Mouse (Mus musculus): ENCODE data around the gene Dock3. TPM values are rescaled to one million over a fixed set of nuclear protein-coding genes. Genes with fewer than 3 reads are reported as not detected.

Dock3 gene
- polyA plus RNA-seq, 1 experiment from 2014 or later, result 0.56 TPM

- 66% methylated on average over 4 of the region's 4 CpGs for WGBS (ENCODE audit: insufficient replicate concordance)
- H3K9ac ChIP-seq (ENCODE audit: low read depth, low read length), result no peak overlapping the region
- no peak overlapping the region for H3K27ac ChIP-seq (ENCODE audit: low read depth, low read length)
- H3K4me3 ChIP-seq (ENCODE audit: low read depth, low read length), result no peak overlapping the region
- no peak for ATAC-seq (replicated peaks; ENCODE audit: insufficient number of reproducible peaks, low FRiP score, low TSS enrichment)
- H3K9me3 ChIP-seq (replicated peaks; ENCODE audit: control insufficient read depth, low read length), result no peaks in the 10 kb centered on the region
- H3K27me3 ChIP-seq (ENCODE audit: control insufficient read depth, insufficient read depth, low read length), result no peaks in the 10 kb centered on the region
- H3K4me2 ChIP-seq, result no peak overlapping the region
- peaks cover 25% of the 10 kb centered on the region for H3K4me1 ChIP-seq (ENCODE audit: control insufficient read depth, insufficient read depth, low read length)
- peaks cover 16% of the 10 kb centered on the region for H3K36me3 ChIP-seq (ENCODE audit: control insufficient read depth, insufficient read depth, low read length)
Observed at GRCm38 (mm10) chr9:106881071-106881755, 350.5 kb downstream of the Dock3 start.

GRCm38 (mm10) chr9:106879471-106879870 is 352.2 kb downstream of the Dock3 start:
- 64% methylated on average over 4 of the region's 4 CpGs for WGBS (ENCODE audit: insufficient replicate concordance)
- Histone ChIP-seq H3K4me3 (ENCODE audit: low read depth, low read length) (no peak overlapping the region), H3K4me1 (ENCODE audit: control insufficient read depth, insufficient read depth, low read length) (peaks cover 11% of the 10 kb centered on the region), H3K27me3 (ENCODE audit: control insufficient read depth, insufficient read depth, low read length) (no peaks in the 10 kb centered on the region), H3K9me3 (replicated peaks; ENCODE audit: control insufficient read depth, low read length) (no peaks in the 10 kb centered on the region), H3K4me2 (no peak overlapping the region), H3K36me3 (ENCODE audit: control insufficient read depth, insufficient read depth, low read length) (peaks cover 24% of the 10 kb centered on the region), H3K9ac (ENCODE audit: low read depth, low read length) (no peak overlapping the region), H3K27ac (ENCODE audit: low read depth, low read length) (no peak overlapping the region)
- no peak for ATAC-seq (replicated peaks; ENCODE audit: insufficient number of reproducible peaks, low FRiP score, low TSS enrichment)

- Histone ChIP-seq H3K4me2 (no peak overlapping the region), H3K9ac (ENCODE audit: low read depth, low read length) (no peak overlapping the region), H3K9me3 (replicated peaks; ENCODE audit: control insufficient read depth, low read length) (no peaks in the 10 kb centered on the region), H3K27me3 (ENCODE audit: control insufficient read depth, insufficient read depth, low read length) (no peaks in the 10 kb centered on the region), H3K27ac (ENCODE audit: low read depth, low read length) (no peak overlapping the region), H3K4me1 (ENCODE audit: control insufficient read depth, insufficient read depth, low read length) (no peaks in the 10 kb centered on the region; the same call in 1 of the 2 replicates), H3K4me3 (ENCODE audit: low read depth, low read length) (no peak overlapping the region), H3K36me3 (ENCODE audit: control insufficient read depth, insufficient read depth, low read length) (peaks cover 19% of the 10 kb centered on the region)
- WGBS (ENCODE audit: insufficient replicate concordance), result 90% methylated on average over 3 of the region's 3 CpGs
- no peak for ATAC-seq (replicated peaks; ENCODE audit: insufficient number of reproducible peaks, low FRiP score, low TSS enrichment)
Observed at GRCm38 (mm10) chr9:106876666-106877065, 355.0 kb downstream of the Dock3 start.

DNA sequence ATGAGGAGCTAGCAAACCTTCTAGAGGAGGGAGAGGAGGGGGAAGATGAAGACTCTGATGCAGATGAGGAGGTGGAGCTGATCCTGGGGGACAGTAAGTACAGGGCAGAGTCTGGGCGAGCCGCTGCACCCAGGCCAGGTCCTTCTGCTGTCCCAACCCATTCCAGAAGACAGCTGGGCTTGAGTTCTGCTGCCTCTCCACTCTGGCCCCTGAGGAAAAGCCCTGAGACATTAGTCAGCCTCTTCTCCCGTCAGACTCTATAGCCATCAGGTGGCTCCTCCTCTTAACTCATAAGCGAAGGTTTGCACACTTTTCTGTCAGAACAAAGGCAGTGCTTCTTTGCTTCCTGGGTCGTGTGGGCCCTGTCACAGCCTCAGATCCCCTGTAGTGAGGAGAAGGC is 357.5 kb downstream of the Dock3 start:
- Histone ChIP-seq H3K9me3 (replicated peaks; ENCODE audit: control insufficient read depth, low read length) (no peaks in the 10 kb centered on the region), H3K4me1 (ENCODE audit: control insufficient read depth, insufficient read depth, low read length) (no peaks in the 10 kb centered on the region), H3K36me3 (ENCODE audit: control insufficient read depth, insufficient read depth, low read length) (peaks cover 14% of the 10 kb centered on the region), H3K27me3 (ENCODE audit: control insufficient read depth, insufficient read depth, low read length) (no peaks in the 10 kb centered on the region), H3K27ac (ENCODE audit: low read depth, low read length) (no peak overlapping the region), H3K9ac (ENCODE audit: low read depth, low read length) (no peak overlapping the region), H3K4me3 (ENCODE audit: low read depth, low read length) (no peak overlapping the region), H3K4me2 (no peak overlapping the region)
- ATAC-seq (replicated peaks; ENCODE audit: insufficient number of reproducible peaks, low FRiP score, low TSS enrichment), result no peak
- 79% methylated on average over 5 of the region's 5 CpGs for WGBS (ENCODE audit: insufficient replicate concordance)

- Histone ChIP-seq H3K4me2 (no peak overlapping the region), H3K4me3 (ENCODE audit: low read depth, low read length) (no peak overlapping the region), H3K9me3 (replicated peaks; ENCODE audit: control insufficient read depth, low read length) (no peaks in the 10 kb centered on the region), H3K36me3 (ENCODE audit: control insufficient read depth, insufficient read depth, low read length) (peaks cover 24% of the 10 kb centered on the region), H3K4me1 (ENCODE audit: control insufficient read depth, insufficient read depth, low read length) (no peaks in the 10 kb centered on the region), H3K27me3 (ENCODE audit: control insufficient read depth, insufficient read depth, low read length) (no peaks in the 10 kb centered on the region), H3K27ac (ENCODE audit: low read depth, low read length) (no peak overlapping the region), H3K9ac (ENCODE audit: low read depth, low read length) (no peak overlapping the region)
- WGBS (ENCODE audit: insufficient replicate concordance), result 87% methylated on average over 11 of the region's 11 CpGs
- no peak for ATAC-seq (replicated peaks; ENCODE audit: insufficient number of reproducible peaks, low FRiP score, low TSS enrichment)
Observed at GRCm38 (mm10) chr9:106858036-106858435, 373.7 kb downstream of the Dock3 start.

- WGBS (ENCODE audit: insufficient replicate concordance), result 77% methylated on average over 3 of the region's 3 CpGs
- no peaks in the 10 kb centered on the region for H3K9me3 ChIP-seq (replicated peaks; ENCODE audit: control insufficient read depth, low read length)
- H3K36me3 ChIP-seq (ENCODE audit: control insufficient read depth, insufficient read depth, low read length), result peaks cover 24% of the 10 kb centered on the region
- H3K4me1 ChIP-seq (ENCODE audit: control insufficient read depth, insufficient read depth, low read length), result no peaks in the 10 kb centered on the region
- H3K4me2 ChIP-seq, result no peak overlapping the region
- no peak overlapping the region for H3K27ac ChIP-seq (ENCODE audit: low read depth, low read length)
- no peak for ATAC-seq (replicated peaks; ENCODE audit: insufficient number of reproducible peaks, low FRiP score, low TSS enrichment)
- no peak overlapping the region for H3K9ac ChIP-seq (ENCODE audit: low read depth, low read length)
- H3K4me3 ChIP-seq (ENCODE audit: low read depth, low read length), result no peak overlapping the region
- H3K27me3 ChIP-seq (ENCODE audit: control insufficient read depth, insufficient read depth, low read length), result no peaks in the 10 kb centered on the region
Observed at GRCm38 (mm10) chr9:106856664-106857063, 375.0 kb downstream of the Dock3 start.

Small RNA genes within 50 kb of the gene (microRNA-seq; reads per million reads assigned to microRNA genes)
- gene Gm22238 (ENCODE audit: borderline number of aligned reads), result not detected

Other genes with a start within 250 kb of the Dock3 start
- gene Mapkapk3, start 58.0 kb upstream of the Dock3 start, polyA plus RNA-seq (2014; fragmentation: Nextera tagmentation; extraction: Ambion mirVana), result 5.8 and 9.0 TPM in 2 replicates
- gene Cish, start 64.1 kb upstream of the Dock3 start, polyA plus RNA-seq (2014; fragmentation: Nextera tagmentation; extraction: Ambion mirVana), result 7.7 and 8.8 TPM in 2 replicates
- gene Hemk1, start 106.4 kb upstream of the Dock3 start, polyA plus RNA-seq (2014; fragmentation: Nextera tagmentation; extraction: Ambion mirVana), result 10.6 and 12.1 TPM in 2 replicates
- 0.66 and 0.92 TPM in 2 replicates for gene 6430571L13Rik, start 108.7 kb upstream of the Dock3 start, polyA plus RNA-seq (2014; fragmentation: Nextera tagmentation; extraction: Ambion mirVana)
- gene Cacna2d2, start 167.7 kb upstream of the Dock3 start, polyA plus RNA-seq (2014; fragmentation: Nextera tagmentation; extraction: Ambion mirVana), result 5.9 and 7.1 TPM in 2 replicates